Mouse (Mus musculus) heart, embryonic 12.5 days (tissue): ENCODE results near the gene Cyp27b1. TPM values are rescaled to one million over a fixed set of nuclear protein-coding genes. Genes with fewer than 3 reads are reported as not detected.

Source experiments
- ATAC-seq: fragments of 200-750 bp; cut with Nextera tagmentation; 2 replicates; pipeline ENCODE4 v1.8.0; 2017; ENCODE audit warnings: moderate TSS enrichment, moderate library complexity; ENCODE audit not compliant: insufficient number of reproducible peaks, low FRiP score
- H3K27ac ChIP-seq: fragments of 300-500 bp; sonication (generic); 2 replicates; pipeline ENCODE4 v1.5.1; 2016; ENCODE audit warnings: mild to moderate bottlenecking, moderate library complexity; ENCODE audit not compliant: poor library complexity, severe bottlenecking
- H3K27me3 ChIP-seq: fragments of 300-500 bp; sonication (generic); replicated peaks from 2 replicates; pipeline ENCODE4 v1.6.1; 2016; ENCODE audit warnings: mild to moderate bottlenecking, moderate library complexity
- H3K36me3 ChIP-seq: fragments of 300-500 bp; sonication (generic); 2 replicates; pipeline ENCODE4 v1.6.1; 2016; ENCODE audit warnings: mild to moderate bottlenecking, moderate library complexity
- H3K4me1 ChIP-seq: fragments of 300-500 bp; sonication (generic); replicated peaks from 2 replicates; pipeline ENCODE4 v1.6.1; 2016; ENCODE audit warnings: mild to moderate bottlenecking
- H3K4me2 ChIP-seq: fragments of 300-500 bp; sonication (generic); 2 replicates; pipeline ENCODE4 v1.6.1; 2016; ENCODE audit warnings: mild to moderate bottlenecking, moderate library complexity
- H3K4me3 ChIP-seq: fragments of 300-500 bp; sonication (generic); 2 replicates; pipeline ENCODE4 v1.5.1; 2016; ENCODE audit warnings: mild to moderate bottlenecking
- H3K9ac ChIP-seq: fragments of 300-500 bp; sonication (generic); 2 replicates; pipeline ENCODE4 v1.6.1; 2016; ENCODE audit warnings: mild to moderate bottlenecking, moderate library complexity
- H3K9me3 ChIP-seq: fragments of 300-500 bp; sonication (generic); replicated peaks from 2 replicates; pipeline ENCODE4 v1.6.1; 2016; ENCODE audit warnings: mild to moderate bottlenecking, moderate library complexity
- WGBS: fragments of 180-500 bp; shearing (Covaris S2); methylation state at CpG from one replicate; pipeline ENCODE4 v1.1.7; 2016; 5-methylcytosine and 5-hydroxymethylcytosine counted together
- polyA plus RNA-seq: library from polyadenylated mRNA; unstranded; fragments of >200 nt; fragmentation: Nextera tagmentation; extraction: Ambion mirVana; gene quantifications from 2 replicates; pipeline ENCODE4 v1.2.1, GENCODE M21; 2016

Gene Cyp27b1
- polyA plus RNA-seq, 1 experiment from 2014 or later: 0.18 TPM

- Histone ChIP-seq H3K4me2 (no peak overlapping the region), H3K4me3 (no peak overlapping the region), H3K4me1 (peaks cover 10% of the 10 kb centered on the region; the same call in 1 of the 2 replicates), H3K9ac (no peak overlapping the region), H3K9me3 (no peaks in the 10 kb centered on the region), H3K36me3 (peaks cover 7% of the 10 kb centered on the region), H3K27ac (no peak overlapping the region), H3K27me3 (peaks cover 9% of the 10 kb centered on the region)
- WGBS: 82% methylated on average over 8 of the region's 8 CpGs
- no peak for ATAC-seq
Measured at GRCm38 (mm10) chr10:127033301-127033741, 14.7 kb upstream of the Cyp27b1 start.

- Histone ChIP-seq H3K9me3 (no peaks in the 10 kb centered on the region), H3K4me1 (no peaks in the 10 kb centered on the region; the same call in 1 of the 2 replicates), H3K27ac (no peak overlapping the region), H3K36me3 (no peaks in the 10 kb centered on the region), H3K4me3 (no peak overlapping the region), H3K9ac (no peak overlapping the region), H3K4me2 (no peak overlapping the region), H3K27me3 (peaks cover 18% of the 10 kb centered on the region)
- WGBS: 78% methylated on average over 12 of the region's 12 CpGs
- no peak for ATAC-seq
Measured at GRCm38 (mm10) chr10:127036273-127036672, 11.8 kb upstream of the Cyp27b1 start.

GRCm38 (mm10) chr10:127037641-127038040 is 10.4 kb upstream of the Cyp27b1 start:
- no peak for ATAC-seq
- Histone ChIP-seq H3K4me3 (no peak overlapping the region), H3K4me1 (peaks cover 3% of the 10 kb centered on the region), H3K9ac (no peak overlapping the region), H3K9me3 (no peaks in the 10 kb centered on the region), H3K27me3 (peaks cover 18% of the 10 kb centered on the region), H3K36me3 (no peaks in the 10 kb centered on the region), H3K27ac (no peak overlapping the region), H3K4me2 (no peak overlapping the region)
- WGBS: 73% methylated on average over 12 of the region's 12 CpGs

GRCm38 (mm10) chr10:127040569-127041214 is 7.4 kb upstream of the Cyp27b1 start:
- peak overlapping the region; percentile 98 for H3K4me2 ChIP-seq
- H3K4me3 ChIP-seq: peak overlapping the region; percentile 78
- peaks cover 18% of the 10 kb centered on the region for H3K27me3 ChIP-seq
- peak overlapping the region; percentile 77 for H3K9ac ChIP-seq
- peaks cover 18% of the 10 kb centered on the region for H3K36me3 ChIP-seq
- H3K9me3 ChIP-seq: no peaks in the 10 kb centered on the region
- H3K4me1 ChIP-seq: peaks cover 5% of the 10 kb centered on the region
- H3K27ac ChIP-seq: no peak overlapping the region
- 2% methylated on average over 20 of the region's 20 CpGs for WGBS
- ATAC-seq: no peak

GRCm38 (mm10) chr10:127041274-127041766 is 6.7 kb upstream of the Cyp27b1 start, which contains the start of the genes Mettl1 and Eef1akmt3:
Mettl1 (plus strand) TSS chr10:127041414.
Eef1akmt3 (minus strand) TSS chr10:127041513.
- H3K27ac ChIP-seq: no peak within 1 kb of the TSS
- peak within 1 kb of the TSS; percentile 77 for H3K9ac ChIP-seq
- WGBS: under 1% methylated on average over 28 of the region's 28 CpGs
- H3K9me3 ChIP-seq: no peaks in the 10 kb centered on the region
- peaks cover 15% of the 10 kb centered on the region for H3K27me3 ChIP-seq
- H3K4me2 ChIP-seq: peak within 1 kb of the TSS; percentile 98
- peaks cover 22% of the 10 kb centered on the region for H3K36me3 ChIP-seq
- H3K4me1 ChIP-seq: peaks cover 5% of the 10 kb centered on the region
- ATAC-seq: peak; percentile 58
- H3K4me3 ChIP-seq: peak within 1 kb of the TSS; percentile 78

GRCm38 (mm10) chr10:127041774-127042338 is 6.2 kb upstream of the Cyp27b1 start:
- H3K9ac ChIP-seq: peak overlapping the region; percentile 77
- ATAC-seq: peak; percentile 88
- WGBS: under 1% methylated on average over 44 of the region's 44 CpGs
- H3K9me3 ChIP-seq: no peaks in the 10 kb centered on the region
- no peak overlapping the region for H3K27ac ChIP-seq
- peak overlapping the region; percentile 78 for H3K4me3 ChIP-seq
- H3K36me3 ChIP-seq: peaks cover 22% of the 10 kb centered on the region
- peaks cover 15% of the 10 kb centered on the region for H3K27me3 ChIP-seq
- H3K4me1 ChIP-seq: peaks cover 5% of the 10 kb centered on the region
- H3K4me2 ChIP-seq: peak overlapping the region; percentile 98

- Histone ChIP-seq H3K4me2 (peak overlapping the region; percentile 98), H3K4me3 (peak overlapping the region; percentile 78), H3K36me3 (peaks cover 22% of the 10 kb centered on the region), H3K9ac (peak overlapping the region; percentile 77), H3K4me1 (peaks cover 5% of the 10 kb centered on the region), H3K27ac (no peak overlapping the region), H3K27me3 (peaks cover 19% of the 10 kb centered on the region), H3K9me3 (no peaks in the 10 kb centered on the region)
- no peak for ATAC-seq
- WGBS: 21% methylated on average over 5 of the region's 5 CpGs
Measured at GRCm38 (mm10) chr10:127042468-127043115, 5.5 kb upstream of the Cyp27b1 start.

- Histone ChIP-seq H3K27ac (no peak overlapping the region), H3K9ac (no peak overlapping the region), H3K36me3 (peaks cover 22% of the 10 kb centered on the region), H3K27me3 (peaks cover 21% of the 10 kb centered on the region), H3K9me3 (no peaks in the 10 kb centered on the region), H3K4me2 (no peak overlapping the region), H3K4me3 (no peak overlapping the region), H3K4me1 (peaks cover 5% of the 10 kb centered on the region)
- WGBS: 90% methylated on average over 6 of the region's 6 CpGs
- no peak for ATAC-seq
Measured at GRCm38 (mm10) chr10:127043187-127043586, 4.9 kb upstream of the Cyp27b1 start.

- peaks cover 22% of the 10 kb centered on the region for H3K4me1 ChIP-seq
- WGBS: 4% methylated on average over 35 of the region's 35 CpGs
- peak overlapping the region; percentile 15; the same call in 1 of the 2 replicates for H3K4me3 ChIP-seq
- H3K27me3 ChIP-seq: peaks cover 65% of the 10 kb centered on the region
- H3K36me3 ChIP-seq: peaks cover 17% of the 10 kb centered on the region
- peak overlapping the region; percentile 42 for H3K4me2 ChIP-seq
- no peak for ATAC-seq
- no peak overlapping the region for H3K27ac ChIP-seq
- H3K9me3 ChIP-seq: no peaks in the 10 kb centered on the region
- no peak overlapping the region for H3K9ac ChIP-seq
Measured at GRCm38 (mm10) chr10:127048608-127049394, 751 bp downstream of the Cyp27b1 start.

GRCm38 (mm10) chr10:127049395-127050118 is 1.5 kb downstream of the Cyp27b1 start:
- peak overlapping the region; percentile 42 for H3K4me2 ChIP-seq
- no peak overlapping the region for H3K27ac ChIP-seq
- H3K27me3 ChIP-seq: peaks cover 65% of the 10 kb centered on the region
- 2% methylated on average over 29 of the region's 29 CpGs for WGBS
- H3K9ac ChIP-seq: no peak overlapping the region
- no peak for ATAC-seq
- no peaks in the 10 kb centered on the region for H3K9me3 ChIP-seq
- peak overlapping the region; percentile 15; the same call in 1 of the 2 replicates for H3K4me3 ChIP-seq
- H3K4me1 ChIP-seq: peaks cover 22% of the 10 kb centered on the region
- peaks cover 11% of the 10 kb centered on the region for H3K36me3 ChIP-seq
